Mouse (Mus musculus): ENCODE results near the gene Ovol3. TPM values are rescaled to one million over a fixed set of nuclear protein-coding genes. Genes with fewer than 3 reads are reported as not detected.
A peak's percentile ranks its signal among the peaks of the same experiment; 100 is the strongest.

Gene Ovol3
- not detected in 2 replicates for polyA plus RNA-seq (2011; ENCODE audit: insufficient read length, low read depth, missing spikeins)

GRCm38 (mm10) chr7:30235625-30236024, at the start of gene Ovol3:
TSS of gene Ovol3 (minus strand) at chr7:30235725.
- TF ChIP-seq POLR2A (IDR thresholded peaks at IDR 0.05; ENCODE audit: low read depth, low read length): no peak
- no peak for TF ChIP-seq CTCF (IDR thresholded peaks at IDR 0.05; ENCODE audit: borderline replicate concordance, insufficient read depth, low read length)
- Histone ChIP-seq H3K4me1 (ENCODE audit: control insufficient read depth, insufficient read depth, low read length) (no peaks in the 10 kb centered on the region; the same call in 1 of the 2 replicates), H3K27ac (ENCODE audit: insufficient read depth, low read length) (no peak within 1 kb of the TSS), H3K4me3 (ENCODE audit: insufficient read depth, low read length) (no peak within 1 kb of the TSS)

GRCm38 (mm10) chr7:30282740-30283139, 47.2 kb upstream of the Ovol3 start:
- H3K4me1 ChIP-seq (ENCODE audit: control insufficient read depth, insufficient read depth, low read length): peaks cover 3% of the 10 kb centered on the region; the same call in 1 of the 2 replicates
- H3K27ac ChIP-seq (ENCODE audit: insufficient read depth, low read length): no peak overlapping the region
- H3K4me3 ChIP-seq (ENCODE audit: insufficient read depth, low read length): no peak overlapping the region
- TF ChIP-seq POLR2A (IDR thresholded peaks at IDR 0.05; ENCODE audit: low read depth, low read length): no peak
- no peak for TF ChIP-seq CTCF (IDR thresholded peaks at IDR 0.05; ENCODE audit: borderline replicate concordance, insufficient read depth, low read length)

GRCm38 (mm10) chr7:30281522-30281921, 46.0 kb upstream of the Ovol3 start:
- H3K4me1 ChIP-seq (ENCODE audit: control insufficient read depth, insufficient read depth, low read length): no peaks in the 10 kb centered on the region
- H3K4me3 ChIP-seq (ENCODE audit: insufficient read depth, low read length): no peak overlapping the region
- TF ChIP-seq CTCF (IDR thresholded peaks at IDR 0.05; ENCODE audit: borderline replicate concordance, insufficient read depth, low read length) (no peak), POLR2A (IDR thresholded peaks at IDR 0.05; ENCODE audit: low read depth, low read length) (no peak)
- peak overlapping the region; percentile 99; the same call in 1 of the 2 replicates for H3K27ac ChIP-seq (ENCODE audit: insufficient read depth, low read length)

- Histone ChIP-seq H3K4me3 (ENCODE audit: insufficient read depth, low read length) (peak overlapping the region; percentile 49), H3K27ac (ENCODE audit: insufficient read depth, low read length) (peak overlapping the region; percentile 99), H3K4me1 (ENCODE audit: control insufficient read depth, insufficient read depth, low read length) (no peaks in the 10 kb centered on the region)
- TF ChIP-seq CTCF (IDR thresholded peaks at IDR 0.05; ENCODE audit: borderline replicate concordance, insufficient read depth, low read length) (no peak), POLR2A (IDR thresholded peaks at IDR 0.05; ENCODE audit: low read depth, low read length) (peak; percentile 69)
Observed at GRCm38 (mm10) chr7:30280670-30281138, 45.2 kb upstream of the Ovol3 start.

GRCm38 (mm10) chr7:30279951-30280669, 44.6 kb upstream of the Ovol3 start, which contains the start of the genes Thap8 and Wdr62:
TSS of gene Thap8 (plus strand) at chr7:30280094.
TSS of gene Wdr62 (minus strand) at chr7:30280419.
- peaks cover 4% of the 10 kb centered on the region; the same call in 1 of the 2 replicates for H3K4me1 ChIP-seq (ENCODE audit: control insufficient read depth, insufficient read depth, low read length)
- TF ChIP-seq CTCF (IDR thresholded peaks at IDR 0.05; ENCODE audit: borderline replicate concordance, insufficient read depth, low read length): no peak
- TF ChIP-seq POLR2A (IDR thresholded peaks at IDR 0.05; ENCODE audit: low read depth, low read length): peak; percentile 39; the same call in 1 of the 2 replicates
- peak within 1 kb of the TSS; percentile 99 for H3K27ac ChIP-seq (ENCODE audit: insufficient read depth, low read length)
- peak within 1 kb of the TSS; percentile 75 for H3K4me3 ChIP-seq (ENCODE audit: insufficient read depth, low read length)

- no peak for TF ChIP-seq POLR2A (IDR thresholded peaks at IDR 0.05; ENCODE audit: low read depth, low read length)
- no peak for TF ChIP-seq CTCF (IDR thresholded peaks at IDR 0.05; ENCODE audit: borderline replicate concordance, insufficient read depth, low read length)
- peaks cover 9% of the 10 kb centered on the region; the same call in 1 of the 2 replicates for H3K4me1 ChIP-seq (ENCODE audit: control insufficient read depth, insufficient read depth, low read length)
- peak overlapping the region; percentile 10; the same call in 1 of the 2 replicates for H3K27ac ChIP-seq (ENCODE audit: insufficient read depth, low read length)
- peak overlapping the region; percentile 75 for H3K4me3 ChIP-seq (ENCODE audit: insufficient read depth, low read length)
Observed at GRCm38 (mm10) chr7:30279536-30279935, 44.0 kb upstream of the Ovol3 start.

GRCm38 (mm10) chr7:30278911-30279310, 43.4 kb upstream of the Ovol3 start:
- no peak for TF ChIP-seq CTCF (IDR thresholded peaks at IDR 0.05; ENCODE audit: borderline replicate concordance, insufficient read depth, low read length)
- no peak for TF ChIP-seq POLR2A (IDR thresholded peaks at IDR 0.05; ENCODE audit: low read depth, low read length)
- H3K27ac ChIP-seq (ENCODE audit: insufficient read depth, low read length): peak overlapping the region; percentile 10; the same call in 1 of the 2 replicates
- H3K4me1 ChIP-seq (ENCODE audit: control insufficient read depth, insufficient read depth, low read length): peaks cover 10% of the 10 kb centered on the region; the same call in 1 of the 2 replicates
- peak overlapping the region; percentile 75; the same call in 1 of the 2 replicates for H3K4me3 ChIP-seq (ENCODE audit: insufficient read depth, low read length)

- TF ChIP-seq POLR2A (IDR thresholded peaks at IDR 0.05; ENCODE audit: low read depth, low read length) (no peak), CTCF (IDR thresholded peaks at IDR 0.05; ENCODE audit: borderline replicate concordance, insufficient read depth, low read length) (no peak)
- no peak overlapping the region for H3K27ac ChIP-seq (ENCODE audit: insufficient read depth, low read length)
- H3K4me1 ChIP-seq (ENCODE audit: control insufficient read depth, insufficient read depth, low read length): peaks cover 10% of the 10 kb centered on the region; the same call in 1 of the 2 replicates
- H3K4me3 ChIP-seq (ENCODE audit: insufficient read depth, low read length): no peak overlapping the region
Observed at GRCm38 (mm10) chr7:30274383-30274782, 38.9 kb upstream of the Ovol3 start.

- Histone ChIP-seq H3K4me1 (ENCODE audit: control insufficient read depth, insufficient read depth, low read length) (0 out of 2 replicates have a peak, but pooled peaks cover 2% of the 10 kb centered on the region), H3K27ac (ENCODE audit: insufficient read depth, low read length) (no peak overlapping the region), H3K4me3 (ENCODE audit: insufficient read depth, low read length) (no peak overlapping the region)
- TF ChIP-seq POLR2A (IDR thresholded peaks at IDR 0.05; ENCODE audit: low read depth, low read length) (no peak), CTCF (IDR thresholded peaks at IDR 0.05; ENCODE audit: borderline replicate concordance, insufficient read depth, low read length) (no peak)
Observed at GRCm38 (mm10) chr7:30269641-30270040, 34.1 kb upstream of the Ovol3 start.

GRCm38 (mm10) chr7:30266780-30267179, 31.3 kb upstream of the Ovol3 start:
- Histone ChIP-seq H3K4me3 (ENCODE audit: insufficient read depth, low read length) (no peak overlapping the region), H3K27ac (ENCODE audit: insufficient read depth, low read length) (no peak overlapping the region)
- no peak for TF ChIP-seq POLR2A (IDR thresholded peaks at IDR 0.05; ENCODE audit: low read depth, low read length)
- no peak for TF ChIP-seq CTCF (IDR thresholded peaks at IDR 0.05; ENCODE audit: borderline replicate concordance, insufficient read depth, low read length)

More at GRCm38 (mm10) chr7:30266780-30267179, 31.3 kb upstream of the Ovol3 start:
- H3K4me1 ChIP-seq (ENCODE audit: control insufficient read depth, insufficient read depth, low read length): no peaks in the 10 kb centered on the region
